Mouse (Mus musculus) bone marrow macrophage, adult 2 months (primary cell): ENCODE results near the gene Olfr270. TPM values are rescaled to one million over a fixed set of nuclear protein-coding genes. Genes with fewer than 3 reads are reported as not detected.
A peak's percentile ranks its signal among the peaks of the same experiment; 100 is the strongest.

Experiments used
- H3K27ac ChIP-seq: 2 replicates; pipeline ENCODE4 v1.5.1; 2012; ENCODE audit warnings: low read depth, low read length; ENCODE audit not compliant: insufficient read depth
- H3K4me1 ChIP-seq: 2 replicates; pipeline ENCODE4 v1.6.1; 2012; ENCODE audit warnings: low read length; ENCODE audit not compliant: control insufficient read depth, insufficient read depth
- H3K4me3 ChIP-seq: 2 replicates; pipeline ENCODE4 v1.5.1; 2012; ENCODE audit warnings: mild to moderate bottlenecking, low read length, moderate library complexity; ENCODE audit not compliant: insufficient read depth
- CTCF ChIP-seq: IDR thresholded peaks from 2 replicates; pipeline ENCODE4 v1.5.1; 2012; ENCODE audit warnings: low read depth, mild to moderate bottlenecking, low read length, moderate library complexity
- POLR2A ChIP-seq: IDR thresholded peaks from 2 replicates; pipeline ENCODE4 v1.6.1; 2012; ENCODE audit warnings: mild to moderate bottlenecking, low read depth, low read length, borderline replicate concordance
- polyA plus RNA-seq: library from polyadenylated mRNA; stranded (reverse); fragments of >200 nt; gene quantifications from 2 replicates; pipeline ENCODE4 v1.2.4, GENCODE M21; 2012; ENCODE audit not compliant: missing spikeins, insufficient read depth, insufficient read length

Olfr270 gene
- polyA plus RNA-seq, 1 experiment: not detected

GRCm38 (mm10) chr4:52989248-52989647 is 24.9 kb downstream of the Olfr270 start, which contains the start of gene Nipsnap3a:
Nipsnap3a (plus strand) TSS chr4:52989272.
- Histone ChIP-seq H3K4me1 (no peaks in the 10 kb centered on the region), H3K4me3 (no peak within 1 kb of the TSS)
- TF ChIP-seq POLR2A (no peak), CTCF (no peak)

GRCm38 (mm10) chr4:52999449-52999848 is 35.1 kb downstream of the Olfr270 start:
- H3K27ac ChIP-seq: no peak overlapping the region
- H3K4me1 ChIP-seq: no peaks in the 10 kb centered on the region
- no peak for TF ChIP-seq POLR2A
- H3K4me3 ChIP-seq: no peak overlapping the region

More at GRCm38 (mm10) chr4:52989248-52989647, 24.9 kb downstream of the Olfr270 start, which contains the start of gene Nipsnap3a:
- no peak within 1 kb of the TSS for H3K27ac ChIP-seq

- no peaks in the 10 kb centered on the region for H3K4me1 ChIP-seq
These were observed 35.8 kb downstream of the Olfr270 start for GRCm38 (mm10) chr4:53000154-53000553.

GRCm38 (mm10) chr4:53009183-53009582 is 44.8 kb downstream of the Olfr270 start:
- H3K4me3 ChIP-seq: no peak overlapping the region
- H3K4me1 ChIP-seq: peaks cover 4% of the 10 kb centered on the region
- TF ChIP-seq CTCF (no peak), POLR2A (no peak)
- no peak overlapping the region for H3K27ac ChIP-seq

More at GRCm38 (mm10) chr4:53000154-53000553, 35.8 kb downstream of the Olfr270 start:
- no peak overlapping the region for H3K27ac ChIP-seq
- TF ChIP-seq POLR2A (no peak), CTCF (no peak)
- H3K4me3 ChIP-seq: no peak overlapping the region

DNA sequence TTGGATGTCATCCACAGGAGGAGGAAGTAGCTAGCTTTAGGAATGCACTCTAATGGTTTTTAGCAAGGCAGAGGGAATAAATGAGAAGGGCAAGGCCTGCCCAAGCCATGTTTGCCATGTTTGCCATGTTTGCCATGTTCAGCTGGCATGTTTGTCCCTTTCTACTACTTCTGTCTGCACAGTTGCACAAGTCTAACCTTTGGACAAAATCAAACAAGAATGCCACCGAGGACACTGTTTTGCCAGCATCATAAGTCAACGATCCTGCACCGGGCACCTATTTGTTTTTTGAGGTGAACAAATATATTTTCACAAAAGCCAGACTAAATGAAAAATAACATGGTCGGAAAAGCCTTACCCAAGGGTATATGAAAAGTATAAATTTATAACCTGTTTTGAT is 45.5 kb downstream of the Olfr270 start:
- TF ChIP-seq CTCF (no peak), POLR2A (no peak)
- Histone ChIP-seq H3K4me1 (peaks cover 4% of the 10 kb centered on the region), H3K27ac (no peak overlapping the region), H3K4me3 (no peak overlapping the region)

DNA sequence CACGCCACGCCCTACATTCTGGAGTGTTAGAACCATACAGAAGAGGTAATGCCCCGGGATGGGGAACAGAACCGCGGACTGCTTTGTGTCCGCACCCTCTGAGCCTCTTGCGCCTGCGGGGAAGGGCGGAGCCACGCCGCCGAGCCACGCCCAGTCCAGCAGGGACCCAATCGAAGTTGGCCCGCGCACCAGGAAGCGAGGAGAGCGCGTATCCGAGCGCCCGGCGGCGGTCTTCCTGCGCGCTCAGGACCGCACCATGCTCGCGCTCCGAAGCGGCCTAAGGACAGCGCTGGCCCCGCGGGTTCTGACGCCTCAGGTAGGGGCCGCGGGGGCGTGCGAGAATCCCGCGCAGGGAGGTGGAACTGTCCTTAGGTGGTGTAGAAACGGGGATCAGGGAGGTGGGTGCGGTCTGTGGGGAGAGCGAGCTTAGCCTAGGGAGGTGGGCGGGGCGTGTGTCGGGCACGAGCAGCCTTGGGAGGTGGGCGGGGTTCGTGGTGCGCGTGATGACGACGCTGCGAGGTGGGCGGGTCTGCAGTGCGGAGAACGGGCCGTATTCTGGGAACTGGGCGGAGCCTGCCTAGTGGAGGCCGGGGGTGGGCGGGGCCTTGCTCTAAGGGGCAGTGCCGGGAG is 47.5 kb downstream of the Olfr270 start, which contains the start of gene Nipsnap3b:
Nipsnap3b (plus strand) TSS at position 149 of the 630 bp plus-strand sequence.
- Histone ChIP-seq H3K27ac (no peak within 1 kb of the TSS), H3K4me1 (peaks cover 4% of the 10 kb centered on the region), H3K4me3 (peak within 1 kb of the TSS; percentile 77)
- no peak for TF ChIP-seq POLR2A
- TF ChIP-seq CTCF: no peak

- H3K4me3 ChIP-seq: no peak overlapping the region
- no peak overlapping the region for H3K27ac ChIP-seq
- H3K4me1 ChIP-seq: peaks cover 4% of the 10 kb centered on the region
- TF ChIP-seq CTCF (no peak), POLR2A (no peak)
These were observed 50.1 kb downstream of the Olfr270 start for GRCm38 (mm10) chr4:53014421-53014820.

DNA sequence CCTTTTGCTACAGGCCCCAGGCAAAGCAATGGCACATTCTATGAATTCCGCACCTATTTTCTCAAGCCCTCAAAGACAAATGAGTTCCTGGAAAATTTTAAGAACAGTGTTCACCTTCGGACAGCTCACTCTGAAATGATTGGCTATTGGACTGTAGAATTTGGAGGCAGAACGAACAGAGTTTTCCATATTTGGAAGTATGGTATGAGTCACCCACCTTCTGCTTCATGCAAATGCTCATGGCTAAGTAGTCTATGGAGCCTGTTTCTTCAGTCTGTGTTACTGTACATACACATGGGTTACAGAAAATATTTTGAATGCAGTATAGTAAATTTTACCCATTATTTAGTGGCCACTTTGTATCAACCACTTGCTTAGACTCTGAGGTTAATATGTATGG is 50.7 kb downstream of the Olfr270 start:
- TF ChIP-seq CTCF: no peak
- TF ChIP-seq POLR2A: no peak
- no peak overlapping the region for H3K27ac ChIP-seq
- no peak overlapping the region for H3K4me3 ChIP-seq
- peaks cover 4% of the 10 kb centered on the region for H3K4me1 ChIP-seq

DNA sequence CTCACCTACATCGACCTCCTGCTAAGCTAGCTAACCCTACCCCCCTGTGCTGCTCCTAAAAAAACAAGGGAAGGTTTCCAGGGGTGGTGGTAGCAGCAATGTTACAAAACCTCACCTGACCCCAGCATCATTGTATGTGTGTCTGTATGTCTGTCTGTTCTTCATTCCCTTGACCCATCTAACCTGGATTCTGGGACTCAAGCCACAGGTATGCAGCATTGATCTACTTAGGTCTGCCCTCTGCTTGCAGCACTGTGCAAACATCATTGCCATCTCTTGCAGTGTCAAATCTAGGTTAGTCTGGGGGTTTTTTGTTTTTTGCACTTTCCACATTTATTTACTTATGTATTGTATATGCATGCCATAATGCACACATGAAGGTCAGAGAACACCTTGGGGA is 54.0 kb downstream of the Olfr270 start:
- H3K27ac ChIP-seq: no peak overlapping the region
- H3K4me1 ChIP-seq: no peaks in the 10 kb centered on the region
- TF ChIP-seq CTCF (no peak), POLR2A (no peak)
- H3K4me3 ChIP-seq: no peak overlapping the region

Other genes with a start within 250 kb of the Olfr270 start
- gene Olfr275, start 149.9 kb upstream of the Olfr270 start, polyA plus RNA-seq: not detected in 2 replicates
- gene Olfr273, start 105.3 kb upstream of the Olfr270 start, polyA plus RNA-seq: not detected in 2 replicates
- gene Olfr272, start 45.4 kb upstream of the Olfr270 start, polyA plus RNA-seq: not detected in 2 replicates
- not detected in 2 replicates for gene Nipsnap3a, start 24.7 kb downstream of the Olfr270 start, polyA plus RNA-seq
- 44.8 and 52.1 TPM in 2 replicates for gene Nipsnap3b, start 47.3 kb downstream of the Olfr270 start, polyA plus RNA-seq
- 55.9 and 64.3 TPM in 2 replicates for gene Abca1, start 195.3 kb downstream of the Olfr270 start, polyA plus RNA-seq